Mouse (Mus musculus) adipose tissue, adult 10 weeks (tissue): Measurements from ENCODE around the gene Gm5624. TPM values are rescaled to one million over a fixed set of nuclear protein-coding genes. Genes with fewer than 3 reads are reported as not detected.

Experiments
- polyA plus RNA-seq: library from polyadenylated mRNA; stranded (reverse); fragments of 350-450 nt; fragmentation: Illumina TruSeq; extraction: RNeasy Lipid Tissue Mini Kit (QIAGEN cat#74804); gene quantifications from one replicate; pipeline ENCODE4 v1.2.3, GENCODE M21; 2014; ENCODE audit warnings: low read depth, low replicate concordance

Gm5624 gene
- polyA plus RNA-seq, result not detected

DNA sequence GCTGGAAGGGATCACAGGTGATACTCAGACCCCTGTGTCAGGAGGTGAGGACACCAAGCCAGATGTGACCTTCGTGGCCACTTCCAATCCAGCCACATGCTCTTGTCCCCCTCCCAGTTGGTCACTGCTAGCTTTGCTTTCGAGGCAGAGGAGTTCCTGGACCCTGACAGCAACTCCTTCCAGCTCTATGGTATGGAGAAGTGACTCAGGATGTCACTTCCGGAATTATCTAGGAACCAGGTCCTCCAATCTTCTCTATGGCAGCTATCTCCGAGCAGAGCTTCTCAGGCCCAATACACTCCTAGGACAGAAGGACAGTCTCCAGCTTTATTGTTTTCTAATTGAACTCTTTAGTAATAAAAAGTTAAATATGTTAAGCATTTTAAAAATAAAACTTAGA is at the start of gene Gm5624:
Gm5624 (minus strand) TSS at position 202 of the 400 bp plus-strand sequence.

DNA sequence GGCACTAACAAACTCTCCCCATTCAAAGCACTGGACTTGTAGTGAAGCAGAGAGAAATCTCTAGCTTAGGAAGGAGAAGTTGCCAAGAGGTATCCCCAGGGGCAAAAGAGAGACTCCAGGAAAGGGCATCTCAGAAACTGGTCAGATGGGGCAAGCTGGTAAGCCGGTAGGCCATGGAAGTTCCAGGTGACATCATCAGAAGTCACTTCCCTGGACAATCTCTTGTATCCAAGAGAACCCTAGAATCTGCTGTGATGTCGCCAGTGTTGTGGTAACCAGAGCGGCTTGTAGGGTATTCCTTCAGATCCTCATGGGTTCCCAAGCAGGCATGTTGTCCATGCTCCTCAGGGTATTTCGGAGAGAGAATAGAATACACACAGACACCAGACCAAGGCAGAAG is 44.9 kb downstream of the Gm5624 start, which contains the start of gene Gm8247:
Gm8247 (plus strand) TSS at position 301 of the 400 bp plus-strand sequence.

DNA sequence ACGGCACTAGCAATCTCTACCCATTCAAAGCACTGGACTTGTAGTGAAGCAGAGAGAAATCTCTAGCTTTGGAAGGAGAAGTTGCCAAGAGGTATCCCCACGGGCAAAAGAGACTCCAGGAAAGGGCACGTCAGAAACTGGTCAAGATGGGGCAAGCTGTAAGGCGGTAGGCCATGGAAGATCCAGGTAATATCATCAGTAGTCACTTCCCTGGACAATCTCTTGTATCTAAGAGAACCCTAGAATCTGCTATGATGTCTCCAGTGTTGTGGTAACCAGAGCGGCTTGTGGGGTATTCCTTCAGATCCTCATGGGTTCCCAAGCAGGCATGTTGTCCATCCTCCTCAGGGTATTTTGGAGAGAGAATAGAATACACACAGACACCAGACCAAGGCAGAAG is 109.8 kb downstream of the Gm5624 start, which contains the start of gene Gm17093:
Gm17093 (plus strand) TSS at position 301 of the 400 bp plus-strand sequence.

Other genes with a start within 250 kb of the Gm5624 start
- gene Gm3371, start 217.2 kb downstream of the Gm5624 start, polyA plus RNA-seq, result not detected
- gene Gm8232, start 194.3 kb downstream of the Gm5624 start, polyA plus RNA-seq, result not detected
- 1.5 TPM for gene BC061237, start 135.5 kb downstream of the Gm5624 start, polyA plus RNA-seq
- gene Gm17093, start 109.7 kb downstream of the Gm5624 start, polyA plus RNA-seq, result not detected
- not detected for gene Gm8247, start 44.8 kb downstream of the Gm5624 start, polyA plus RNA-seq
- gene Gm8257, start 78.5 kb upstream of the Gm5624 start, polyA plus RNA-seq, result not detected
- gene Gm8267, start 122.4 kb upstream of the Gm5624 start, polyA plus RNA-seq, result not detected
- not detected for gene Ptgdr, start 231.4 kb upstream of the Gm5624 start, polyA plus RNA-seq